Mouse (Mus musculus) regulatory T cell (primary cell): ENCODE measurements at regions not wholly inside any gene's neighbourhood (a gene's known extent, or its start where the extent isn't known, plus 50 kb on each side); places are given as distances from the start of the nearest gene placed in this dataset.
"Not testable (repeated sequence)": the region's sequence is repeated elsewhere in the genome, so short reads cannot be mapped to it uniquely, and the experiment has no call there.

Source experiments
- in situ Hi-C: fragments of 300-600 bp; cut with MboI, MseI; formaldehyde crosslinking; loops from one replicate; pipeline ENCODE4 v1.15.1; 2025; ENCODE audit warnings: high pct_unique_total_duplicates

DNA sequence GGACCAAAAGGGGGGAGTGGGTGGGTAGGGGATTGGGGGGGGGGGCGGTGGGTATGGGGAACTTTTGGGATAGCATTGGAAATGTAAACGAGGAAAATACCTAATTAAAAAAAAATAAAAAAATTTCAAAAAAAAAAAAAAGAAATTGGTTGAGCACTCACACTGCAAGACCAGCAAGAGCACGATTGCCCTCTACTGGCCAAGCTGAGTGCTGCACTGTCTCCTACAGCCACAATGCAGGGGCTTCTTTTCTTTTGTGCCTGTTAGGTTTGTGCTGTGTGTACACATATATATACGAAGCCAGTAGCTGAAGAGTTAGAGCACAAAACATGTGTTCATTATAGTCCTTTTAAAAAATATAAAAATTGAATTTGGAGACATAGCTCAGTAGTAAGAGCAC, 55.6 kb downstream of the Mup20 start:
- in situ Hi-C loops, result loop anchor here (25.0 kb wide), 2 partner anchors 711 to 1611 kb away; no protein-coding TSS in a partner anchor

GRCm38 (mm10) chr4:61989941-61990340, 64.0 kb downstream of the Mup20 start:
- in situ Hi-C loops, result loop anchor here (5.0 to 25.0 kb wide), 3 partner anchors 192 to 1603 kb away; no protein-coding TSS in a partner anchor

DNA sequence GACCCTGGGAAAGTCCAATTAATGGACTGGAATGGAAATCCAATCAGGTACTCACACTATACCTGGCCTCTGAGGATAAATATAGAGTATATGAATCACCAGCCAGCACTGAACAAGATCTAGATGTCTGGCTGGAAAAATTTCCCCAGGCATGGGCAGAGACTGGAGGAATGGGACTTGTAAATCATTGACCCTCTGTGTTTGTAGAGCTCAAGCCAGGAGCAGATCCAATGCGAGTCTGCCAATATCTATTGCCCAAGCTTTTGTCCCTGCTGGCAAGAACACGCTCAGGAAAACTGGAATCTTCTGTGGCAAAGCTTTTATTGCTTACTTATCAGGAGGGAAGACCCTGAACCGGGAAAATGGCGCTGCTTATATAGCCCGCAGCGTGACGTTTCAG, 77.8 kb downstream of the Mup20 start:
- in situ Hi-C loops, result loop anchor here (25.0 kb wide), 2 partner anchors 689 to 1589 kb away; no protein-coding TSS in a partner anchor

- in situ Hi-C loops, result no loop called here
Observed at GRCm38 (mm10) chr4:61973236-61973635, 80.7 kb downstream of the Mup20 start.

GRCm38 (mm10) chr4:61969691-61970090, 84.3 kb downstream of the Mup20 start:
- in situ Hi-C loops, result no loop called here

DNA sequence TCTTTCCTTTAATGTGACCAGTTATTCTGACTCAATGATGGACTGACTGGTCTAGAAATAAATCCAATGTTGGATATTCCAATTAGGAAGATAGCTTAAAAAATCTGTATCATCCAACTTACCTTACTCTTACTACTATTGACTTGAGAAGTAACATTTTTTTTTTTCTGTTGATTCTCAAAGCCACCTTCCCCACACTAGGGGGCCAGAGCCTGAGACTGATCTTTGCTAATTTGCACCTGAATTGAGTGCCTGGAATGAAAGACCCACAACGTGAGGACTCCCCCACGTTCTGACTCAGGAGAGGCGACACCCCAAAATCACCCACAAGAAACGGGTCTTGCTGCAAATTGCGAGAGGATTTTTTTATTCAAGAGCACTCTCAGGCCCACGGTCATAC, 86.3 kb downstream of the Mup20 start:
- in situ Hi-C loops, result not testable (repeated sequence)

GRCm38 (mm10) chr4:61962315-61962714, 91.6 kb downstream of the Mup20 start:
- in situ Hi-C loops, result no loop called here
